Mouse (Mus musculus): ENCODE measurements around the gene Copz1.

DNA sequence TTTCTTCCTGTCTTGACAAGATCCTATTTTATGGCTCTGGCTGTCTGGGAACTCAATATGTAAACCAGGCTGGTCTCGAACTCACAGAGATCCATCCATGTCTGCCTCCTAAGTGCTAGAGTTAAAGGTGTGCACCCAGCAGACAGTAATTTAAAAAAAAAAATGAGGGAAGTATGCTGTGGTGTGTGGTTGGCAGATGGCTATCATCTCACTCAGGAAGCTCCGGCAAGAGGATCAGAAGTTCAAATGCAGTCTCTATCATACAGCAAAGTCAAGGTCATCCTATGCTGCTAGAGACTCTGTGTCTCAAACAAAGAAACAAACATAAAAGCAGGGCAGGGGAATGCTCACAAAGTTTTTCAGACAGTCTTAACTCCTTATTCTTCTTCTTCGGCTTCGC, 3.6 kb upstream of the Copz1 start:
- TF ChIP-seq CTCF (conservative IDR thresholded peaks at IDR 0.05; ENCODE audit: low read length) (no peak), NANOG (IDR thresholded peaks at IDR 0.05; ENCODE audit: borderline replicate concordance, low read length) (no peak), POU5F1 (IDR thresholded peaks at IDR 0.05; ENCODE audit: borderline replicate concordance, low read length) (no peak)

Measured in E14TG2a.4 (cell line).